Comparison of ENCODE assay signal across 13 mouse cellular contexts in genomic region chr4:124652886-124653285, GRCm38 (mm10). TPM values are rescaled to one million over a fixed set of nuclear protein-coding genes. Genes with fewer than 3 reads are reported as not detected.
DNase-seq lines count a peak whose midpoint lies in the region; ATAC-seq and TF ChIP-seq lines count a peak whose summit lies in the region.
"Had no signal": no experiment of that assay in that cellular context is flagged by ENCODE, and none has a peak within 500 bp of the region (broad histone marks: within the 10 kb centered on the region; RNA-seq: fewer than 3 reads in every experiment).

No protein-coding gene starts in this region.

- no peak; the same call in 1 of the 2 replicates for TF ChIP-seq CTCF in midbrain, postnatal 0 days (IDR thresholded peaks at IDR 0.05)
- peak; percentile 13; the same call in 1 of the 2 replicates for TF ChIP-seq CTCF in stomach, postnatal 0 days (IDR thresholded peaks at IDR 0.05; ENCODE audit: low read depth)

- no peak for TF ChIP-seq EP300 in stomach, postnatal 0 days (optimal IDR thresholded peaks at IDR 0.05)

- peak overlapping the region; percentile 65 for H3K27ac ChIP-seq in midbrain, embryonic 12.5 days (replicated peaks)
- no peak overlapping the region for H3K27ac ChIP-seq in midbrain, postnatal 0 days (ENCODE audit: low read depth, low read length)
- H3K27ac ChIP-seq in kidney, embryonic 14.5 days (ENCODE audit: low read depth, low read length) = no peak overlapping the region
- H3K27ac ChIP-seq in stomach, postnatal 0 days (replicated peaks) = no peak overlapping the region
- H3K27ac ChIP-seq: limb, embryonic 15.5 days had no signal

- H3K36me3 ChIP-seq in midbrain, embryonic 12.5 days = no peaks in the 10 kb centered on the region
- H3K36me3 ChIP-seq in midbrain, postnatal 0 days (ENCODE audit: insufficient read depth, low read length) = no peaks in the 10 kb centered on the region
- no peaks in the 10 kb centered on the region for H3K36me3 ChIP-seq in kidney, embryonic 14.5 days (ENCODE audit: control insufficient read depth, insufficient read depth, low read length)
- no peaks in the 10 kb centered on the region for H3K36me3 ChIP-seq in stomach, postnatal 0 days (ENCODE audit: control insufficient read depth, insufficient read depth, low read length)
- H3K36me3 ChIP-seq: limb, embryonic 15.5 days had no signal

- H3K4me3 ChIP-seq in midbrain, embryonic 12.5 days = no peak overlapping the region
- H3K4me3 ChIP-seq in midbrain, postnatal 0 days (ENCODE audit: low read depth, low read length) = no peak overlapping the region
- H3K4me3 ChIP-seq in kidney, embryonic 14.5 days (ENCODE audit: low read length) = no peak overlapping the region
- no peak overlapping the region for H3K4me3 ChIP-seq in stomach, postnatal 0 days (ENCODE audit: low read depth, low read length)
- H3K4me3 ChIP-seq: limb, embryonic 15.5 days had no signal

- ATAC-seq in midbrain, embryonic 12.5 days (ENCODE audit: low FRiP score, low read depth) = no peak
- ATAC-seq in midbrain, postnatal 0 days (ENCODE audit: low FRiP score) = no peak
- ATAC-seq in kidney, embryonic 14.5 days (ENCODE audit: low FRiP score, low TSS enrichment) = peak; percentile 65
- no peak for ATAC-seq in stomach, postnatal 0 days (ENCODE audit: low FRiP score, low TSS enrichment)

- WGBS in midbrain, embryonic 12.5 days = 3% methylated on average over 9 of the region's 9 CpGs
- 13% methylated on average over 9 of the region's 9 CpGs for WGBS in midbrain, postnatal 0 days
- 5% methylated on average over 9 of the region's 9 CpGs for WGBS in kidney, embryonic 14.5 days
- WGBS in stomach, postnatal 0 days = 7% methylated on average over 9 of the region's 9 CpGs

- H3K9me3 ChIP-seq in midbrain, embryonic 12.5 days = no peaks in the 10 kb centered on the region
- no peaks in the 10 kb centered on the region for H3K9me3 ChIP-seq in midbrain, postnatal 0 days (ENCODE audit: low read length)
- H3K9me3 ChIP-seq in kidney, embryonic 14.5 days (ENCODE audit: control insufficient read depth, low read length) = no peaks in the 10 kb centered on the region
- H3K9me3 ChIP-seq in stomach, postnatal 0 days (ENCODE audit: control insufficient read depth, low read length) = no peaks in the 10 kb centered on the region
- H3K9me3 ChIP-seq: limb, embryonic 15.5 days had no signal

- peak overlapping the region; percentile 27 for H3K4me2 ChIP-seq in midbrain, embryonic 12.5 days (replicated peaks)
- H3K4me2 ChIP-seq in midbrain, postnatal 0 days (ENCODE audit: low read depth, low read length, poor library complexity, severe bottlenecking) = no peak overlapping the region
- peak overlapping the region; percentile 8; the same call in 1 of the 2 replicates for H3K4me2 ChIP-seq in kidney, embryonic 14.5 days (replicated peaks; ENCODE audit: low read depth, low read length)
- H3K4me2 ChIP-seq in stomach, postnatal 0 days (replicated peaks; ENCODE audit: low read depth) = no peak overlapping the region
- H3K4me2 ChIP-seq: limb, embryonic 15.5 days had no signal

- DNase-seq in cerebellum, postnatal 10 days = peak; percentile 44 to 66
- no peak for DNase-seq in cerebellum, postnatal 25 days
- DNase-seq in midbrain, postnatal 0 days (ENCODE audit: low spot score) = no peak
- DNase-seq in stomach, postnatal 0 days (ENCODE audit: low spot score) = no peak
- no peak for DNase-seq in thymus, postnatal 0 days (ENCODE audit: low spot score)
- DNase-seq in spleen, adult 18-20 months = no peak

- H3K27me3 ChIP-seq in midbrain, embryonic 12.5 days = peaks cover 77% of the 10 kb centered on the region
- H3K27me3 ChIP-seq in midbrain, postnatal 0 days (ENCODE audit: insufficient read depth, low read length) = no peaks in the 10 kb centered on the region
- peaks cover 57% of the 10 kb centered on the region for H3K27me3 ChIP-seq in kidney, embryonic 14.5 days (ENCODE audit: control insufficient read depth, insufficient read depth, low read length)
- peaks cover 10% of the 10 kb centered on the region; the same call in 1 of the 2 replicates for H3K27me3 ChIP-seq in stomach, postnatal 0 days (ENCODE audit: control insufficient read depth, insufficient read depth, low read length)

- peak overlapping the region; percentile 34; the same call in 1 of the 2 replicates for H3K9ac ChIP-seq in midbrain, embryonic 12.5 days (replicated peaks)
- no peak overlapping the region for H3K9ac ChIP-seq in midbrain, postnatal 0 days (replicated peaks; ENCODE audit: low read length, poor library complexity, severe bottlenecking)
- no peak overlapping the region for H3K9ac ChIP-seq in kidney, embryonic 14.5 days (ENCODE audit: low read depth, low read length)
- no peak overlapping the region for H3K9ac ChIP-seq in stomach, postnatal 0 days (ENCODE audit: low read length)
- H3K9ac ChIP-seq: limb, embryonic 15.5 days had no signal

- H3K4me1 ChIP-seq in midbrain, embryonic 12.5 days = peaks cover 48% of the 10 kb centered on the region
- H3K4me1 ChIP-seq in midbrain, postnatal 0 days (ENCODE audit: insufficient read depth, low read length) = no peaks in the 10 kb centered on the region
- H3K4me1 ChIP-seq in kidney, embryonic 14.5 days (ENCODE audit: control insufficient read depth, insufficient read depth, low read length) = peaks cover 16% of the 10 kb centered on the region
- H3K4me1 ChIP-seq in stomach, postnatal 0 days (replicated peaks; ENCODE audit: control insufficient read depth, insufficient read depth) = peaks cover 5% of the 10 kb centered on the region; the same call in 1 of the 2 replicates

RNA-seq across cellular contexts. Expression of gene Pou3f1, which starts 3.7 kb away (rescaled TPM):
- 26.2 and 30.5 TPM in 2 replicates for polyA plus RNA-seq in midbrain, embryonic 12.5 days (2016; fragmentation: Nextera tagmentation; extraction: Ambion mirVana)
- 17.7 and 19.8 TPM in 2 replicates for total RNA-seq in midbrain, postnatal 0 days (2014; rRNA removed)
- polyA plus RNA-seq in midbrain, postnatal 0 days (2015; fragmentation: Nextera tagmentation; extraction: Ambion mirVana) = 11.4 and 11.5 TPM in 2 replicates
- polyA plus RNA-seq in kidney, embryonic 14.5 days (2014; fragmentation: Nextera tagmentation; extraction: Ambion mirVana) = 1.6 and 1.7 TPM in 2 replicates
- polyA plus RNA-seq in stomach, postnatal 0 days (2015; fragmentation: Nextera tagmentation; extraction: Ambion mirVana) = 0.13 TPM in 2 replicates
- polyA plus RNA-seq in thymus, postnatal 0 days (2015; fragmentation: Nextera tagmentation; extraction: Ambion mirVana) = 0.12 and 0.18 TPM in 2 replicates
- total RNA-seq: adrenal gland, adult 18-20 months; common myeloid progenitor, adult 5-6 weeks; hematopoietic stem cell, adult 5-6 weeks had no signal

RNA-seq across cellular contexts. Expression of gene Utp11, which starts 40.5 kb away (rescaled TPM):
- 61.9 and 63.0 TPM in 2 replicates for polyA plus RNA-seq in midbrain, embryonic 12.5 days (2016; fragmentation: Nextera tagmentation; extraction: Ambion mirVana)
- 10.3 and 10.9 TPM in 2 replicates for total RNA-seq in midbrain, postnatal 0 days (2014; rRNA removed)
- polyA plus RNA-seq in midbrain, postnatal 0 days (2015; fragmentation: Nextera tagmentation; extraction: Ambion mirVana) = 30.7 and 31.7 TPM in 2 replicates
- 67.9 and 93.7 TPM in 2 replicates for polyA plus RNA-seq in kidney, embryonic 14.5 days (2014; fragmentation: Nextera tagmentation; extraction: Ambion mirVana)
- polyA plus RNA-seq in stomach, postnatal 0 days (2015; fragmentation: Nextera tagmentation; extraction: Ambion mirVana) = 105 TPM in 2 replicates
- polyA plus RNA-seq in thymus, postnatal 0 days (2015; fragmentation: Nextera tagmentation; extraction: Ambion mirVana) = 76.4 and 76.7 TPM in 2 replicates

RNA-seq across cellular contexts. Expression of gene 3100002H09Rik, which starts 42.3 kb away (rescaled TPM):
- 1.1 and 1.6 TPM in 2 replicates for polyA plus RNA-seq in midbrain, embryonic 12.5 days (2016; fragmentation: Nextera tagmentation; extraction: Ambion mirVana)
- not detected in 2 replicates for total RNA-seq in midbrain, postnatal 0 days (2014; rRNA removed)
- polyA plus RNA-seq in midbrain, postnatal 0 days (2015; fragmentation: Nextera tagmentation; extraction: Ambion mirVana) = 0.19 TPM in 1 of 2 replicates, not detected in the other
- polyA plus RNA-seq in kidney, embryonic 14.5 days (2014; fragmentation: Nextera tagmentation; extraction: Ambion mirVana) = not detected in 2 replicates
- not detected in 2 replicates for polyA plus RNA-seq in stomach, postnatal 0 days (2015; fragmentation: Nextera tagmentation; extraction: Ambion mirVana)
- not detected in 2 replicates for polyA plus RNA-seq in thymus, postnatal 0 days (2015; fragmentation: Nextera tagmentation; extraction: Ambion mirVana)
- total RNA-seq: adrenal gland, adult 18-20 months; common myeloid progenitor, adult 5-6 weeks; hematopoietic stem cell, adult 5-6 weeks had no signal
- polyA plus RNA-seq: limb, embryonic 15.5 days; stomach, embryonic 16.5 days had no signal

RNA-seq across cellular contexts. Expression of gene Fhl3, which starts 47.6 kb away (rescaled TPM):
- polyA plus RNA-seq in midbrain, embryonic 12.5 days (2016; fragmentation: Nextera tagmentation; extraction: Ambion mirVana) = 2.6 and 4.1 TPM in 2 replicates
- total RNA-seq in midbrain, postnatal 0 days (2014; rRNA removed) = 5.0 and 6.9 TPM in 2 replicates
- polyA plus RNA-seq in midbrain, postnatal 0 days (2015; fragmentation: Nextera tagmentation; extraction: Ambion mirVana) = 1.7 and 2.0 TPM in 2 replicates
- 9.5 and 9.7 TPM in 2 replicates for polyA plus RNA-seq in kidney, embryonic 14.5 days (2014; fragmentation: Nextera tagmentation; extraction: Ambion mirVana)
- polyA plus RNA-seq in stomach, postnatal 0 days (2015; fragmentation: Nextera tagmentation; extraction: Ambion mirVana) = 7.4 and 9.0 TPM in 2 replicates
- 9.4 and 10.2 TPM in 2 replicates for polyA plus RNA-seq in thymus, postnatal 0 days (2015; fragmentation: Nextera tagmentation; extraction: Ambion mirVana)

Comparison
In these comparisons a context has a peak if more than half of its experiments do, and no peak if none do; other contexts are left out.
1. DNase-seq: peak in cerebellum, postnatal 10 days (2 of 2); none in cerebellum, postnatal 25 days (0 of 2), midbrain, postnatal 0 days (single experiment), stomach, postnatal 0 days (single experiment), thymus, postnatal 0 days (single experiment) and spleen, adult 18-20 months (0 of 2).
2. H3K4me2 ChIP-seq: peak in midbrain, embryonic 12.5 days (single experiment) and kidney, embryonic 14.5 days (single experiment); none in midbrain, postnatal 0 days (single experiment) and stomach, postnatal 0 days (single experiment).